Mouse (Mus musculus) mouse embryonic stem cell (cell line): ENCODE results near the gene Id2.

Experiments used
- in situ Hi-C, 2 experiments: fragments of 300-500 bp; cut with MboI; formaldehyde crosslinking; loops; 1 replicate in 1 of 2; 3 replicates in 1 of 2; pipeline ENCODE4 v1.14.3; 2019 to 2020; ENCODE audit warnings: low sequenced_read_pairs in 2 of 2, low pct_unique_long_range_greater_than_20kb in 1 of 2, mixed read lengths in 1 of 2; ENCODE audit not compliant: unreplicated experiment in 1 of 2

Gene Id2

DNA sequence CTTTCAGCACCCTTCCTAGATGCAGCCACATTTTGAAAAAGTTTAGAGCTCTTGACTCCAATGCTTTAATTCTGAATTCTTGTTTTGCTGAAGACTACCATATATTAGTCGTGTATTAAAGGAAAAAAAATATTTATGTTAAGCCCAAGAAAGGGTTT is at the start of gene Id2:
TSS of gene Id2 (minus strand) at position 89 of the 158 bp plus-strand sequence.
- in situ Hi-C loops = loop anchor here in 1 of 2 experiments (10.0 to 25.0 kb wide), 2 partner anchors 968 to 1190 kb away; no protein-coding TSS in a partner anchor

DNA sequence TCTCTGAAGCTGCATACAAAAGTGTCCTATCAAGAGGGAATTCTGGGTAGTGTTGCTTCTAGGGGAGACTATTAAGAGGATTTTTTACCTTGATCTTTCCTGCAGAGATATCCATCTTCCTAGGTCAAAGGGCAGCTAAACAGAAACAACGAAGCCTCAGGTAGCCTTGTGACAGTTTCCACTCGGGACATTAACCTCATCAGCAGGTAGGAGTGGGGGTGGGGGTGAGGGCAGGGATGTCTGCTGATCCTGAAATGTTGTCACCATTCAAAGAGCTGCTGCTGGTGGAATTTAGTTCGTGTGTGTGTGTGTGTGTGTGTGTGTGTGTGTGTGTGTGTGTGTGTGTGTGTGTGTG is 48.4 kb upstream of the Id2 start:
- in situ Hi-C loops = no loop called here

DNA sequence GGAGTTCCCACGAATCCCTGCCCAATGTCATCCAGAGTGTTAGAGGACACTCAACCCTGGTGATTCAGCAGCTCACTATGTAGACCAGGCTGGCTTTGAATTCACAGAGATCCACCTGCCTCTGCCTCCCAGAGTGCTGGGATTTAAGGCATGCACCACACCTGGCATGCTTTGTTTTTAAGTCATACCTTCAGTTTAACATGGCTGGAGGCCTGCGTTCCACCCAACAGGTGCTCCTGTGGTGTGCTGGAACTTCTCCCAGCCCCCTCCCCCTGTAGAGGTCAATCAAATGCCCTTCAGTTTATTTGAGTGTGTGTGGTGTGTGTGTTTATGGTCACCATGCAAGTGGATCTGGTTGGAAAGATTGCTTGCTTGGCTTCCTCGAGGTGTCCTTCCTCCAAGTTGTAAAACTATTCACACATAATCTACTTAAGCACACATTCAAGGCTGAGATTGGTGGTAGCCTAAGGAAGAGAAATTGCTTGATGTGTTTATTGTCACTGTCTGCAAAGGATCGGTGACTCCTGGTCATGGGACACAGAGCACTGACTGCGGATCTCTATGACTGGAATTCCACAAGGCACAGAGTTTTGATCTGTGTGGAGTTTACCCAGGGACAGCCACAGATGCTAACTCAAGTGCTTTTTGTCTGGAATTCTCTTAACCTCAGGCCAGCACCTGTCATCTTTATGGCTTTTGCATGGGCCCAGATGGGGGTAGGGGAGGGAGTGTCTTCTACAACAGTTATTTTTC is 47.8 kb upstream of the Id2 start:
- in situ Hi-C loops = no loop called here

- in situ Hi-C loops = no loop called here
These were observed 46.6 kb upstream of the Id2 start for GRCm38 (mm10) chr12:25143492-25143891.

- in situ Hi-C loops = no loop called here
These were observed 45.3 kb upstream of the Id2 start for GRCm38 (mm10) chr12:25142251-25142650.

GRCm38 (mm10) chr12:25141311-25141710 is 44.4 kb upstream of the Id2 start:
- in situ Hi-C loops = no loop called here

DNA sequence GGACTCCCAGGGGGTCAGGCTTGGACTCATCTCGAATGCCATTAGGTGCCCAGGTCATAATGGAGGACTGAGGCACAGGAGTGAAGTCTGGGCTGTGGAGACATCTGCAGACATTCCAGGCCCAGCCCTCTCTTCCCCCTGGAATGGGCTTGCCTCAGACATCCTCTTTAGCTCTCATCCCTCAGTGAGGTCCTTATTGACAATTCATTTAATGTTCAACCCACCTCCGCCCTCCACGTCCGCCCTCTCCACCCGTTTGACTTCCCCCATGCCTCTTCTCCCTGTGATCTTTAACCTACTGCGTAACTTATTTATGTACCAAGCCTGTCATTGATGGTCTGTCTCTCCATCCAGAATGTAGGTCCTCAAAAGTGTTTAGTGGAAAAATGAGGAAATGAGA is 43.2 kb upstream of the Id2 start:
- in situ Hi-C loops = no loop called here

- in situ Hi-C loops = no loop called here
These were observed 41.7 kb upstream of the Id2 start for GRCm38 (mm10) chr12:25138616-25139015.

DNA sequence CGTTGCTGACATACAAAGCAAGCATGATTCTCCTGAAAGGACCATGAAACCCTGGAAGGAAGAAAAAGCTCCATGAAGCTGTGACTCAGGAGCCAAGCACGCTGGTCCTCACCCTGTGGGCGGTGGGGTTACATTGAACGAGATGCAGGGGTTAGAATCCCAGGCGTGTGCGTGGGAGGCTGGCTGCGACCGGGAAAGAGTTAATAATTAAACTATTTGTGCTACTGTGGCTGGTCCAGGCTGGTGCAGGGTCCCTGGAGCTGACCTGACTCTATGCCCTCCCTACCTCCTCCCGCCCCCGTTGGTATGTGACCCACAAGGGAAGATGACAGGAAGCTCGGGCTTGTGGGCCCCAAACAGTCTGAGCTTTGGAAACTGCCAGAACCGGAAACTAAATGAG is 35.1 kb upstream of the Id2 start:
- in situ Hi-C loops = no loop called here

DNA sequence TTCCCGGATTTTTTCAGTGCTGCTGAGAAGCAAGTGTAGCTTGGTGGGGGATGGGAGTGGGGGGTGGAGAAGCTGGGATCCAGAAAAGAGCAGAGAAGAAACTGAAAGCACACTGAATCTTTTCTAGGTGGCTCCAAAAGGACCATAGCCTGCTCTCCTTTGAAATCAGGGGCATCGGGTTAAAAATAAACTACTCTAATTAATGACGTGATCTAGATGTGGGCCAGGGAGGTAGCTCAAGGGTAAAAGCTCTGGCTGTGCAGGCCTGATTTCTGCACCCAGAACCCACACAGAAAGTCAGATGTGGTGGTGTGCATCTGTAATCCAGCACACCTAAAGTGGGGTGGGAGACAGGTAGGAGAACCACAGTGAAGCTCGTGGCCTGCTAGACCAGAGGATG is 30.7 kb upstream of the Id2 start:
- in situ Hi-C loops = no loop called here

- in situ Hi-C loops = no loop called here
These were observed 29.3 kb upstream of the Id2 start for GRCm38 (mm10) chr12:25126228-25126627.

DNA sequence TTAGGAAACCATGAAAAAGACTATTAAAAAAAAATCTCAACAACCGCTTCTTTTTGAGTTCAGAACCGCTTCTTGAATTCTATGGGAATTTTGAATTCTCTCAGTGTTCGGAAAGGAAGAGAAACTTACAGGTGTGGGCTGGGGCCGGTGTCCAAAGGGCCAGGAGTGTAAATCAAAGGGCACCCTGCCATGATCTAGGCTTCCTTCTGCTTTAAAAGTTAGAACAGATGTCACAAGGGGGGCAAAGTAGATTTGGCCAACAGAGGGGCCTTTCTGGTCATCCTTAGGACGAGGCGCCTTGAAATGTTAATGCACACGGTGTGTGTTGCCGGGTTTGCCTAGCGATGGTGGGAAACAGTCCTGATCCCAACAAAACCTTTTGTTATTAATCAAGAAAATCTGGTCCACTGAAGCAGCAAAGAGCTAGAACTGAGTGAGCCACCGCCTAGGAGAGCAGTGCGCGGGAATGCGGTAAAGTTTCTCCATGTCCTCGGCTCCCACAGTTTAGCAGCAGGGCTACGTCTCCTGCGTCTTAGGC is 28.4 kb upstream of the Id2 start:
- in situ Hi-C loops = no loop called here

- in situ Hi-C loops = no loop called here
These were observed 27.7 kb upstream of the Id2 start for GRCm38 (mm10) chr12:25124431-25125238.

DNA sequence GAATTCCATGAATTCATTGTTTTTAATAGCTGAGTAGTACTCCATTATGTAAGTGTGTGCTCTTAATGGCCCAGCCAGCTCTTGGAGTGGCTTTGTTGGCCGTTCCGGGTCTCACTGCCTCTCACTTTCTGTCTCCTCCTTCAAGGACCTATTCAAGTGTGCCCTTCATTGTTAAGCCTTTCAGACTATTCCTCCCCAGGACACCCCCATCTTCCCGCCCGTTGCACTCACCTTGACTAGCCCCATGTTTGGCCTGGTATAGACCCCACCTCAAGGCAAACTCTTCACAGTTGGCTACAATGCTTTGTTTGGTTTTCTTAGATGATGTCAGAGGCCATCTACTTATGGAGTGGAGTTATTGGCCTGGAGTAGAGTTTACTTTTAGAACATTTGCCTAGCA is 23.8 kb upstream of the Id2 start:
- in situ Hi-C loops = no loop called here

DNA sequence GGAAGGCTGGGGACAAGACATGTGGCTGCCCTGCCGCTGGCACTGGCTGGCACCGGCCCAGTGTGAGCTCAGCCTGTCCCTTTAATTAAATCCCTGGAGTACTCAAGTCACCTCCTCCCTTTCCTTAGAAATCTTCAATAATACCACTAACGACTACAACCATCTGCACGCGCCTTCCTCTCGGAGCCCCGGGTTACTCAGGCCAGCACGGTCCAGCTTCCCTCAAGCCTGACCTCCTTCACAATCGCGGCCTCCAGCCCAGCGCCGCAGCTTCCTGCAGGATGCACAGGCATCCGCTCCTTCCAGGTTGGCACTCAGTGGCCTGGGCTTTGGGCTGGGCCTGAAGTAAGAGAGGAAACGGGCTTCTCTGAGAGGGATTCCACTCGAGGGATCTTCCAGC is 22.3 kb upstream of the Id2 start:
- in situ Hi-C loops = no loop called here

DNA sequence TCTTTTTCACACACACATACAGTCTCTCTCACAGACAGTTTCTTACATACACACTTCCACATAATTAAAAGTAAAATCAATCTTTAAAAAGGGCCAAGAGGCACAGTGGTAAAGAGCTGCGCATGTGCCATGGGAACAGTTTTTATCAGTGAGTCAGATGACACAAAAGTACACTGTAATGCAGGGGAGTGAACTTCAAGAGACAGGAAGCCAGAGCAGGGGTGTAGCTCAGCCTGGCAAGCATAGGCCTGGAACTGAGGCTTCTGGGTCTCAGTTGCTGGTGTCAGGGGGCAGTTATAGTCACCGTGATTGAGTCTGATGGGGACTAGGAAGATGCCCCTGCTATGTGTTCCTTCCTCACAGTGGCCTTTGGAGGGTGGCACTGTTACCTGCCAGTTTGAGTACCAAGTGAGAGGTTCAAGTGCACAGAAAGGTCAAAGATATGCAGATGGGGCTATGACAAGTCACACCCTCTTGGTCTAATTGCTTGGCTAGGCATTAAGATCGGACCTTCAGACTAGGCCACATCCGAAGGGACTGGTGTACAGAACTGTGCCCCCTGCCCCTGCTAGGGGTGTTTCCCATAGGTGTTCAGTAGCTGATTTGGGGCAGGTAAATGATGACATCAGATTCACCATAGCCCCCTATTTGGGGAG is 21.0 kb upstream of the Id2 start:
- in situ Hi-C loops = no loop called here

- in situ Hi-C loops = no loop called here
These were observed 19.2 kb upstream of the Id2 start for GRCm38 (mm10) chr12:25116126-25116525.

DNA sequence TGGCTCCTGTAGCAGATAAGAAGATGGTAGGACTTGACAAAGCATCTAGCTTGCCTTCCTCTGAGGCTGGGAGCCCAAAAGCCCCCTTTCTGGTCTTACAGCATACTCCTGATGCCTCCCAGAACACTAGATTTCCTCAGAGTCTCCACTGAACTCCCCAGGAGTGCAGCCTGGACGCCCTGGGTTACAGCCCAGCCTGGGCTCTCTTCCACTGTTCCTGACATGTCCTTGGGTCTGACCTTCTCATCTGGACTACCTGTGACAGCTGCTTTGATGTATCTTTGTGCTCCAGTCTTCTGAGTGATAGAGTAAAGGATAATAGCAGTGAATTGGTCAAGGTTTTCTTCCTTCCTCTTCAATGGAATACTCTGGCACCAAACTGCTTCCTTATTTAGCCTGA is 17.5 kb upstream of the Id2 start:
- in situ Hi-C loops = no loop called here

- in situ Hi-C loops = no loop called here
These were observed 16.4 kb upstream of the Id2 start for GRCm38 (mm10) chr12:25113357-25113756.

- in situ Hi-C loops = no loop called here
These were observed 15.9 kb upstream of the Id2 start for GRCm38 (mm10) chr12:25112806-25113205.
